Mouse (Mus musculus) E14TG2a.4 (cell line): ENCODE data around the gene Zfp865.

Experiments
- CTCF ChIP-seq: conservative IDR thresholded peaks from 2 replicates; pipeline ENCODE4 v1.5.1; 2014; ENCODE audit warnings: low read length
- NANOG ChIP-seq: IDR thresholded peaks from 2 replicates; pipeline ENCODE4 v1.6.1; 2014; ENCODE audit warnings: borderline replicate concordance, low read length, mixed read lengths
- POU5F1 ChIP-seq: IDR thresholded peaks from 2 replicates; pipeline ENCODE4 v1.6.1; 2014; ENCODE audit warnings: low read length, borderline replicate concordance

- TF ChIP-seq CTCF (no peak), NANOG (no peak), POU5F1 (no peak)
These were observed 39.2 kb downstream of the Zfp865 start for GRCm38 (mm10) chr7:5059421-5059820.
